Mouse (Mus musculus) naive thymus-derived CD4-positive, alpha-beta T cell, adult 2 months (primary cell): ENCODE measurements around the gene Ptgs1.

Source experiments
- DNase-seq: peaks from one replicate; pipeline ENCODE4 v3.0.0-alpha.2; 2011; ENCODE audit warnings: low read depth

Ptgs1 gene

DNA sequence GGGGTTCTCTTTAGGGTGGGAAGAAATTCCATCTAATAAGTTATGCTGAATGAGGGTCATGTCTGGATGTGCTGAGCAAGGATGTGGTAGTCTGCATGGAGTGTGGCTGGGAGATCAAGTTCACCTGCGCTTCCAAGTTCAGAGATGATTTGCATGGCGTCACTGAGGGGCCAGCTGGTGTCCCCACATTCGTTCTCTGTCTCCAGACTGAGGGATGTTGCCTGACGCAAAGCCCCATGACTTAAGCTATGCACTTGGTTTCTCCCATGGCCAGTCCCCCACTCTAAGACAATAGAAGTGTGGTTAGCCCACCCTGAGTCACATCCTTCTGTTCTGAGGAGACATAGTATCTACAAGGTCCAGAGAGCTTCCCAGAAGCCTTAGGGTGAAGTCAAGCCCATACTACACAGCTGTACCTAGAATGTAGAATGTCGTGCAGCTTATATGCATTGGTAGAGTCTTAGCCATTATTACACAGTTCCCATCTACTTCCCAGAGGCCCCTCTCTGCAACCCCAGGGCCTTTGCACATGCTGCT is 15.0 kb upstream of the Ptgs1 start:
- DNase-seq, result no peak

DNA sequence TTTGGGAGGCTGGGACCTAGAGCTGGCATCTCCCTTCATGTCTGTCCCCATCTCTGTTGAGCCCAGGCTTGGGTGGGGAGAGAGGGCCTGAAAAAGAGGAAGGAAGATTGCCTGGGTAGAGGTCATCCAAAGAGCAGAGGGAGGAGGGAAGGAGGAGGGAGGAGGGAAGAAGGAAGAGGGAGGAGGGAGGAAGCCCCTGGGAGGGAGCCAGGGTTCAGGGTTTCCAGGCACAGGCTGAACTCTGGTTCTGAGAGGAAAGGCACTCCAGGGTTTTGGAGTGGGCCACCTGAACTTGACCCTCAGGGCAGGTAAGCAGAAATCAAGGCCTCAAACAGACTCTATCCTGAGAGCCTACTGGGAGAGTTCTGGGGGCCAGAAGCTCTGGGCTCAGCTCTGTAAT is 13.7 kb upstream of the Ptgs1 start:
- no peak for DNase-seq

DNA sequence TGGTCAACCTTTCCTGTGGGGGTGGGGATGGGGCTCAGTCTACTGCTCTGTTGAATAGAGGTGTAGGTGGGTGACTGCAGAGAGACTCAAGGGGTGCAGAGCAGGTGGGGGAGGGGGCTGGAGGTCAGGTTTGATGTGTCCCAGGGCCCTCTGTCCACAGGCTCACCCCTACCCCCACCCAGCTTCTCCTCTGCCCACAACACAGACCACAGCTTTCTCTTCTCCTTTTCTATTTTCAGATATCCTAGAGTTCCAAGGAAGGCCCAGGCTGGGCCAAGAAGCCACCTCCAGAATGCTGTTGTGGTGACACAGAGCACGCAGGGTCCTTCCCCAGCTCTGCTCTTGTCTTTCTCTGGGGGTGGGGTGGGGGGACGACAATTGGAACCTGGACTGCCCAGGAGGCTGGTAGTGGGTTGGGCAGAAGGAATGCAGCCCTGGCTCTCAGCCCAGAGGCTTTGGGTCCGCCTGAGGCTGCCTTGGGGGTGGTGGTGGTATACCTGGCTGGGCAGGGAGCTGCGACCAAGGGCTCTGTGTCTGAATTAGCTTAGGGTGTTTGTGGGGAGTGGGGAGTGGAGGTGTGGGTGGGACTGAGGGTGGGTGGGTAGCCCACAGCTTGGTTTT is 13.2 kb upstream of the Ptgs1 start:
- no peak for DNase-seq

DNA sequence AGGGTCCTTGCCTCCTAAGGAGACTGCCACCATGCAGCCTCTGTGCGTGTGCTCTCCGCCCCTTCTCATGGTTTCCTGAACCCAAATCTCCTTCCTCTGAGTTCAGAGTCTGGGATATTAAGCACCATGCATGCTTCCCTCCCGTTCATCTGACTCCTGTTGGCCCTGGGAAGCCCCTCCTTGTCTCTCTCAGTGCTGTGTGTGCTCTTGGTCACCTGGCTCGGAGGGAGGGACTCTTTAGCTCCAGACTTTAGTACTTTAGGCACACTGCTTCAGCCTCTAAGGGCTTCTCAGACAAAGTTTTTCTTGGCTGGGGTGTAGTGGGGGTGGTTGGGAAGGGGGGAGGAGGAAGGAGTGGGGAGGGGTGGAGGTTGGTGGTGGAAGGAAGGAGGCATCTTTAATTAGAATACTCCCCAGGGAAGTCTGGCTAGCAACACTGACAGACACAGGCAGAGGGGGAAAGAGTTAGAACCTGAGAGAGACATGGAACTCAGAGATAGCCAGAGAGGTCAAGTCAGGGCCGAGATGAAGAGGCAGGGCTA is 12.5 kb upstream of the Ptgs1 start:
- no peak for DNase-seq

- no peak for DNase-seq
Measured at GRCm38 (mm10) chr2:36220106-36220505, 10.1 kb upstream of the Ptgs1 start.

DNA sequence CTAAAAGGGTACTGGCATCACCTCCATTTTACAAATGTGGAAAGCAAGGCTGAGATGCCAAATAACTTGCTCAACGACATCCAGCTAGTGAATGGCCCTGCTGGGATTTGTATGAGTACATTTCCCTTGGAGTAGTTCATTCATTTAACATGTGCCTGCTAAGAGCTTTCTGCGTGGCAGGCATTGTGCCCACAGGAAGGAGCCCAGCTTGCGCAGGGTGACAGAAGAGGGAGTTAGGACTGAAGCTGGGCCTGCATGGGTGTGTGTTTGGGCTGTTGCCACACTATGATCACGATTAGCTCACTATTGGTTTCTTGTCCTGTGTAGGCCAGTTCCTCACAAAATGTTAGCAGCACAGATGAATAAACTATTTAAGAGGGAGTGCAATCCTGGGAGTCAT is 9.3 kb upstream of the Ptgs1 start:
- no peak for DNase-seq

DNA sequence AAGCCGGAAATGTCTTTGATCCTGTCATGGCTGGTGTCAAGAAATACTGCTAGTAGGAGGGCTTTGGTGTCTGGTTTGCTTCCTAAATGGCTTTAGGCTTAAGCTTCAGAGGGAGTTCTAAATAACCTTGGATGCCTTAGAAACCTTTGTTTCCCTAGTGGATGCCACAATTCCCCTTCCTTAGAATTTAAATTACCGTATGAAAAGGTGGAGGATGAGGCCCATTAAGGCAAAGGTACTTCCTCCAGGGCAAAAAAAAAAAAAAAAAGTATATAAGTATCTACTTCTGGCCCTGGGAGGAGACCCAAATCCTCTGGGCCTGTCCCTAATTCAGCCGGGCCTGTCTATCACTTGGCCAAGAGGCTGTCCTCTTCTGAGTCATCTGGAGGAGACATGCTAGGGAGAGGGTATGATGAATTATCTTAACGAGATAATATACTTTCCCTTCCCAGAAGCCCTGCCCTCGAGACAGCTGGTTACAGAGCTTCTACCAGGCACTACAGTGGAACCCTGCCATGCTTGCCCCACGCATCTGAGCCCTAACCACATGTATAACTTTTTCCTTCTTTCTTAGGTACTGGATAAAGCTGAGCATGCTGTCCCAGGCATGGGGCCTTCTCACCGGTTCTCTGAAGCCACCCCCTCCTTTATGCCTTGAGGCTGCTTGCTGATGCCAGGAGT is 7.9 kb upstream of the Ptgs1 start:
- no peak for DNase-seq

DNA sequence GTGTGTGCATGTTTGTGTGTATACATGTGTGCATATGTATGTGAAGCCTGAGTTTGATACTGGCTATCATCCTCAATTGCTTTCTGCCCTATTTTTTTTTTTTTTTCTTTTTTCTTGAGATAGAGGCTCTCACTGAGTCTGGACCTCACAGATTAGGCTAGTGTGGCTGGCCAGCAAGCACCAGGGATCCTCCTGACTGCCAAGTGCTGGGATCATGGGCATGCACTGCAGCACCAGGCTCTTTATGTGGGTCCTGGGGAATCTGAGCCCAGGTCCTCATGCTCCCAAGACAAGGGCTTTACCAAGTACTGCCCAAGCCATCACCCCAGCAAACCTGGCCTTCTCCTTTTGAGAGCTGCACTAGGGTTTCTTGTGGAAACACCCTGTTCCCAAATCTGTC is 6.8 kb upstream of the Ptgs1 start:
- no peak for DNase-seq

DNA sequence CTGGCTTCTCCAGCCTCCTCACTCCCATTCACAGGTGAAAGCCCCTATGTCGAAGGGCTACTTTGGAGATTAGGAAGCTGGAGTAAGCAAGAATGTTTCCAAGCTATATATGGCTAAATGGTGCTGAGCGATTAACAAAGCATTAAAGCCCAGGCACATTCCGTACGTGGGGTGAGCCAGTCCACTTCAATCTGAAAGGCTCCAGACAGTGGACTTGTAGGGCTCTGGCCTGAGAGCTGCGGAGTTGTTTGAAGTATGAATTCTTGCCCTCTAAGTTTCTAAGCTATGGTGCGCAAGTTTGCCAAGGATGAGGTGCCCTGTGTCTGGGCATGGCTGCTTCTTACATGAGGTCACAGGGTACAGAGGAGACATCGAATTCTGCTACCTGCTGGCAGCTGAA is 6.1 kb upstream of the Ptgs1 start:
- no peak for DNase-seq

GRCm38 (mm10) chr2:36224599-36224998 is 5.6 kb upstream of the Ptgs1 start:
- DNase-seq, result no peak

- DNase-seq, result no peak
Measured at GRCm38 (mm10) chr2:36230967-36231366, 741 bp downstream of the Ptgs1 start.

DNA sequence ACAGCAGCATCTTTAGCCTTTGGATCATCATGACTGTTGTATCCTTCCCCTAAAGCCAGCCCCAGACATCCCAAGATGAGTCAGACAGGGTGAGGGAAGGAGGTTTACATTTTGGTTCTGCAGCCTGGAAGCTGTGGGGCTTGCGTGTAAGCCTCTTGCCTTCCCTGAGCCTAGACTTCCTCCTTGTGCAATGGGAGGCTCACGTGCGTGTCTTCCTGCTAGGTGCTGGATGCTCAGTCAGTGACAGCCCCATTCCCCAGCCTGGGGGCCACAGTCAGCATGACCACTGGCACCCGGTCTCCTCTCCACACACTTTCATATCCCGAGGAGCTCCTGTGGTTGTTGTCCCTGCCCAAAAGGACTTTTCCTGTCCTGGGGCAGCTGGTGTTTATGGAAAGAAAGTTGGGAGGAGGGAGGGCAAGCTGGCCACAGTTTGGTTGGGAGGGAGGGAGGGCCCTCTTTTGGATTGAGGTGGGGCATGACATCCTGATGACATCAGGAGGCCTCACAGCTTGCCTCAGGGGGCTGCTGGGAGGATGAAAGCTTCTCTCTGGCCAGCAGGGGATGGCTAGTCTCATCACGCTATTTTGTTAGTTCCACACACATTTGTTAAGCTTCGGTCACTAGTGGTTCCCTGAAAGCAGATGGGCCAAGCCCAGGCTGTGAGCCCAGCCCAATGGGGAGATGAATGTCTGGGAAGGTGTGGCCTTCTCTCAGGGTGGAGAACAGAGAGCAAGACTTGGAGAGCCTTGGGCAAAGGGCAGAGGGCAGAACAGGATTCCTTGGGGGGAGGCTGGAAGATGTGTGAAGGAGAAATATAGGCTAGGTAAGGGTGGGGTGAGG is 4.5 kb downstream of the Ptgs1 start:
- no peak for DNase-seq

- no peak for DNase-seq
Measured at GRCm38 (mm10) chr2:36235917-36236316, 5.7 kb downstream of the Ptgs1 start.

- no peak for DNase-seq
Measured at GRCm38 (mm10) chr2:36236889-36237288, 6.7 kb downstream of the Ptgs1 start.

- DNase-seq, result no peak
Measured at GRCm38 (mm10) chr2:36237557-36237956, 7.3 kb downstream of the Ptgs1 start.

- DNase-seq, result no peak
Measured at GRCm38 (mm10) chr2:36238467-36238866, 8.2 kb downstream of the Ptgs1 start.

- no peak for DNase-seq
Measured at GRCm38 (mm10) chr2:36238951-36239350, 8.7 kb downstream of the Ptgs1 start.

DNA sequence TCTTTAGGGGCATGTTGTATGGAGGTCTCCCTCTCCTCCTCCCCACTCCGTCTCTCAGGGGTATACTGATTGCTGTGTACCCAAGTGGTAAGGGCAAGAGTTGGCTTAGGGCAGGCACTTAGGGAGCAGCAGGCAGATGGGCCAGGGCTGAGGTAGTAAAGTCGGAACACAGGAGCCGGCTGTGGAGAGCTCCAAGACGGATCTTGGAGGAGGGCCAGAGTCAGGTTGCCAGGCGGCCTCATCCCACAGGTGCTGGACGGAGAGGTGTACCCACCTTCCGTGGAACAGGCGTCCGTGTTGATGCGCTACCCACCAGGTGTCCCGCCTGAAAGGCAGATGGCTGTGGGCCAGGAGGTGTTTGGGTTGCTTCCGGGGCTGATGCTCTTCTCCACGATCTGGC is 12.3 kb downstream of the Ptgs1 start:
- no peak for DNase-seq

DNA sequence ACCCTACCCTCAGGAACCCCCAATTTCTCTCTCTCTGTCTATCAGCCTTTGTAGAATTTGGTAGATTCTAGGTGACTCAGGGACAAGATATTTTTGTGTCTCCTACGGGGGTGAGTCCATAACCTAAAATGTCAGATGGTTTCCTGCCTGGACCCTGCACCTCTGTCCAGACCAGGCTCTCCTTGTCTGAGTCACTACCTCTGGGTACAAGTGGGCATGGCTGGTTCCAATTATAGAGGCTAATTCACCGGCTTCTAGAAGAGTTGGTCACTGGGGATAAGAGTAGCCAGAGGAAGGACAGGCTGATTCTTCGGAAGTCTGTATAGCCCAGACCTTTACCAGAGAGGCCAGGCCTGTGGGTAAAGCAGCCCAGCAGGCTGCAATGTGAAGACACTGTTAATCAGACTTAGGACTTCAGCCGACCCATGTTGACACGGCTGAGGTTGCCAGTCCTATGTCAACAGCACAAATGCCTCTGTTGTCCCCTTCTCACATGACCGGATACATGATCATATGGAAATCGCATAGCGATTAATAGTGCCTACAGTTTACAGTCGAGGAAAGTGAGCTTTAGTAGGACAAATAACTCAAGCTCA is 13.2 kb downstream of the Ptgs1 start:
- no peak for DNase-seq

DNA sequence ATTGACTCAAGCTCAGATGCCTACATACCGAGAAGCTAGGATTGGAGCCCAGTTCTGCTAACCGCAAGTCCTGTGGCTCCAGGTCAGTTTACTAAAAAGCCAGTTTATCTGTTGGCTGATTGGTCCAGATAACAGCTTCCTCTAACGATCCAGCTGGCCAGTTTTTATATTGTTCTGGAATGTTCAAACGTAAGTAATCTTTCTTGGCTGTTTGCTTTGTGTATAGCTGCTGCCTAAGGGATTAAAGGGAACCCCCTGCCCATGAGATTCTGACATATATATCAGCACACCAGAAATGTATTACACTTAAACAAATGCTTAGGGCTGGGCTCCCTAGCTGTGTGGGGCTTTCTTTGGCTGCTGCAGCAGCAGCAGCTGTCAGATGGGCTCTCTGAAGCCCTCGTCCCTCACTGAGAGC is 13.7 kb downstream of the Ptgs1 start:
- DNase-seq, result no peak

- DNase-seq, result no peak
Measured at GRCm38 (mm10) chr2:36244705-36245104, 14.5 kb downstream of the Ptgs1 start.

- DNase-seq, result no peak
Measured at GRCm38 (mm10) chr2:36247964-36248363, 17.7 kb downstream of the Ptgs1 start.
